Mouse (Mus musculus) small intestine, adult 2 months (tissue): Measurements from ENCODE around the gene Deaf1. TPM values are rescaled to one million over a fixed set of nuclear protein-coding genes. Genes with fewer than 3 reads are reported as not detected.
A peak's percentile ranks its signal among the peaks of the same experiment; 100 is the strongest.

Experiments used
- H3K27ac ChIP-seq: fragments of 200-500 bp; 2 replicates; pipeline ENCODE4 v1.5.1; 2012; ENCODE audit warnings: low read depth, low read length, control low read depth, inconsistent platforms; ENCODE audit not compliant: insufficient read depth
- H3K27me3 ChIP-seq: fragments of 200-500 bp; 2 replicates; pipeline ENCODE4 v1.6.1; 2012; ENCODE audit warnings: mild to moderate bottlenecking, moderate library complexity, low read length, inconsistent platforms; ENCODE audit not compliant: control insufficient read depth, insufficient read depth
- H3K36me3 ChIP-seq: fragments of 200-500 bp; 2 replicates; pipeline ENCODE4 v1.6.1; 2012; ENCODE audit warnings: mild to moderate bottlenecking, low read length, control low read depth, inconsistent platforms; ENCODE audit not compliant: control insufficient read depth, insufficient read depth
- H3K4me1 ChIP-seq: fragments of 200-500 bp; 2 replicates; pipeline ENCODE4 v1.6.1; 2012; ENCODE audit warnings: low read length, inconsistent platforms, mixed read lengths; ENCODE audit not compliant: control insufficient read depth, insufficient read depth, insufficient read length
- H3K4me3 ChIP-seq: fragments of 200-500 bp; 2 replicates; pipeline ENCODE4 v1.5.1; 2012; ENCODE audit warnings: low read depth, mild to moderate bottlenecking, control low read depth, inconsistent platforms, low read length, moderate library complexity
- CTCF ChIP-seq: fragments of 200-500 bp; IDR thresholded peaks from 2 replicates; pipeline ENCODE4 v1.5.1; 2012; ENCODE audit warnings: low read depth, mild to moderate bottlenecking, control low read depth, inconsistent platforms, low read length, moderate library complexity, mixed read lengths; ENCODE audit not compliant: insufficient replicate concordance, insufficient read length; ENCODE audit errors: extremely low read depth
- POLR2A ChIP-seq: fragments of 200-500 bp; IDR thresholded peaks from 2 replicates; pipeline ENCODE4 v1.6.1; 2012; ENCODE audit warnings: low read depth, mild to moderate bottlenecking, control low read depth, inconsistent platforms, low read length, moderate library complexity
- WGBS: fragments of 180-500 bp; shearing (Covaris S2); methylation state at CpG from one replicate; pipeline ENCODE4 v1.1.7; 2018; 5-methylcytosine and 5-hydroxymethylcytosine counted together
- polyA plus RNA-seq: library from polyadenylated mRNA; depleted of rRNA; stranded (reverse); fragments of >200 nt; gene quantifications from 2 replicates; pipeline ENCODE4 v1.2.3, GENCODE M21; 2012

Gene Deaf1
- polyA plus RNA-seq, 1 experiment = 26.0 TPM

DNA sequence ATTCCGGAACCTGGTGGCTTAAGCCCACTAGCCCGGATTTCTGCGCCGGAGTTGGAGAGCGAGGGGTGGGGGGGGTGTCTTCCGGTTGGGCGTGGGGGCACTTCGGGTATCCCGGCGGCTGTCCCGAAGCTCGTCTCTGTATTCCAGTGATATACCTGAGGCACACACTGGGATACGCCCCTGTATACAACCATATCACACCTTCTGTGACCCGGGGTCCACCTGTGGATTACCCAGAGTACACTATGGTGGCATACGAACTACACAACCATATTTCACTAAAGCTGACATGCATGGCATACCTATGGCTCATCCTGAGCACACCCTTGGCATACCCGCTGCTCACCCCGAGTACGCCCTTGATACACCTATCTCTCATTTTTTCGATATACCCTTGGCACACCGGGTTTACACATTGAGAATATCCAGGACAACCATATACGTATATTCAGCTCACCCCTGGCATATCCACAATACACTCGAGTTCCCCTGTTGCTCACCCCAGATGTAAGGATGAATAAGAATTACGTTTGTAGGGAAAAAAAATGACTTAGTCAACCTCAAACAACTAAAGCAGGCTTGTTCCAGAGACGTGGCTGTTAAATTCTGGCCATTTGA, 992 bp upstream of the Deaf1 start:
- WGBS = 7% methylated on average over 24 of the region's 24 CpGs
- Histone ChIP-seq H3K36me3 (peaks cover 7% of the 10 kb centered on the region), H3K27ac (peak overlapping the region; percentile 99), H3K27me3 (no peaks in the 10 kb centered on the region), H3K4me3 (peak overlapping the region; percentile 84), H3K4me1 (peaks cover 19% of the 10 kb centered on the region)
- TF ChIP-seq CTCF (no peak), POLR2A (no peak)

DNA sequence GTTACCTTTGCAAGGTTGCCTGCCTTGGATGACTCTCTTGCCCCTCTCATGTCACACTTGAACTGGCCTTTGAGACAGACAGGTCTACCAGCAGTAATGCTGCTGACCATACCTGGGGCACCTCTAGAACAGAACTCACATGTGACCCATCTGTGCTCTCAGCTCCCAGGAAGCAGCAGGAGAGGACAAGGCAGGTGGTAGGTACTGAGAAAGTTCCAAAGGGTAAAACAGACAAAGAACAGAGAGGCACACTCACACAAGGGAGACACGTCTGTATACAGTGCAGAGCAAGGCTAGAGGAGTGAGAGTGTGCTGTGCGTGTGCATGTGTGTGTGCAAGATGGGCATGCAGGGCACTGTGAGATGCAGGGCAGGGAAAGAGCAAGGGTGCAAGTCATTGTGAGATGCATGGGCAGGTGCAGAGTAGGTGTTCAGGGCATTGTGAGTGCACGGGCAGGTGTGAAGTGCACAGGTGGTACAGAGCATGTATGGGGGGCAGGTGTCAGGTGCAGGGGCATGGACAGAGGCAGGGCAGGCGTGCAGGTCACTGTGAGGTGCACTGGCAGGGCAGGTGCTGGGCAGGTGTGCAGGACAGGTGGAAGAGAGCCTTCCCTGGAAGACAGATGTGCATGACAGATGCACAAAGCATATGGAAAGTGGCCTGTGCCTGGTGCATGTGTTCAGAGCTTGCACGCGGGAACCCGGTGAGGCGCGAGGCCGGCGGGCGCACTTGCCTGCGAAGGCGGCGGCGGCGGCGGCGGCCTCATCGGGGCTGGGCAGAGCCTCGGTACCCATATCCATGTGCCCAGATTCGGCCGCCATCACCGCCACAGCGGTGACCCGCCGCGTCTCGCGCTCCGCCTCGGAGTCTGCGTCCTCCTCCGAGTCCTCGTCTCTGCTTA, 694 bp downstream of the Deaf1 start:
- Histone ChIP-seq H3K4me3 (peak overlapping the region; percentile 84), H3K4me1 (peaks cover 14% of the 10 kb centered on the region), H3K36me3 (peaks cover 16% of the 10 kb centered on the region), H3K27me3 (no peaks in the 10 kb centered on the region), H3K27ac (peak overlapping the region; percentile 56)
- TF ChIP-seq CTCF = no peak
- no peak for TF ChIP-seq POLR2A
- 2% methylated on average over 34 of the region's 35 CpGs for WGBS

GRCm38 (mm10) chr7:141324686-141325085, 2.8 kb downstream of the Deaf1 start:
- H3K4me1 ChIP-seq = peaks cover 14% of the 10 kb centered on the region
- H3K4me3 ChIP-seq = no peak overlapping the region
- TF ChIP-seq CTCF (no peak), POLR2A (no peak)
- H3K27me3 ChIP-seq = no peaks in the 10 kb centered on the region
- 19% methylated on average over 1 of the region's 1 CpGs for WGBS
- no peak overlapping the region for H3K27ac ChIP-seq
- peaks cover 32% of the 10 kb centered on the region for H3K36me3 ChIP-seq

- no peak for TF ChIP-seq CTCF
- TF ChIP-seq POLR2A = no peak
- 69% methylated on average over 2 of the region's 2 CpGs for WGBS
- Histone ChIP-seq H3K27me3 (no peaks in the 10 kb centered on the region), H3K27ac (no peak overlapping the region), H3K36me3 (peaks cover 50% of the 10 kb centered on the region), H3K4me3 (no peak overlapping the region), H3K4me1 (no peaks in the 10 kb centered on the region; the same call in 1 of the 2 replicates)
These were observed 8.0 kb downstream of the Deaf1 start for GRCm38 (mm10) chr7:141319446-141319845.

DNA sequence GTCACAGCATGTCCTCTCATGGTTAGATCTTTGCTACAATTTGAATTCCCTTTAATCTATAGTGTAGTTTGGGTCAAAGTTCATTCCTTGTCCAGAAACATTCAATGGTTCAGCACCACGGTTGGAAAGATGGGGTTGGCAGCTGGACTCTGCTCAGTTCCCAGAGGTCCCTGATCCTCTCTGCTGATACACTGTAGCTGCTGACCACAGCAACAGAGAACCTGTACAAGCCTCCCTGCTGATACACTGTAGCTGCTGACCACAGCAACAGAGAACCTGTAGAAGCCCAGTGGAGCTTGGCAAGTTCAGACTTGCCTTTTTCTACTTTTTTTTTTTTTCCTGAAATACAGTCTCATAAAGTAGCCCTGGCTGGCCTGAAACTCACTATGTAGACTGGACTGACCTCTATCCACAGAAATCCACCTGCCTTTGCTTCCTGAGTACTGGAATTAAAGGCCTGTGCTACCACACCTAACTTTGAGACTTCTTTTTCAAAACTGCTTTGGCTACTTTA, 9.8 kb downstream of the Deaf1 start:
- TF ChIP-seq CTCF (no peak), POLR2A (no peak)
- Histone ChIP-seq H3K27me3 (no peaks in the 10 kb centered on the region), H3K27ac (peak overlapping the region; percentile 87), H3K36me3 (peaks cover 57% of the 10 kb centered on the region), H3K4me1 (no peaks in the 10 kb centered on the region; the same call in 1 of the 2 replicates), H3K4me3 (no peak overlapping the region)
- WGBS = 27% methylated on average over 1 of the region's 1 CpGs

GRCm38 (mm10) chr7:141315974-141316373, 11.5 kb downstream of the Deaf1 start:
- TF ChIP-seq CTCF (peak; percentile 62; the same call in 1 of the 2 replicates), POLR2A (no peak)
- WGBS = 63% methylated on average over 5 of the region's 5 CpGs

GRCm38 (mm10) chr7:141315076-141315475, 12.4 kb downstream of the Deaf1 start:
- WGBS = 83% methylated on average over 8 of the region's 8 CpGs
- Histone ChIP-seq H3K4me3 (no peak overlapping the region), H3K36me3 (peaks cover 51% of the 10 kb centered on the region), H3K27me3 (no peaks in the 10 kb centered on the region), H3K4me1 (no peaks in the 10 kb centered on the region; the same call in 1 of the 2 replicates), H3K27ac (no peak overlapping the region)
- TF ChIP-seq CTCF (no peak), POLR2A (no peak)

More at GRCm38 (mm10) chr7:141315974-141316373, 11.5 kb downstream of the Deaf1 start:
- Histone ChIP-seq H3K27ac (no peak overlapping the region; the same call in 1 of the 2 replicates), H3K36me3 (peaks cover 52% of the 10 kb centered on the region), H3K4me1 (no peaks in the 10 kb centered on the region; the same call in 1 of the 2 replicates), H3K4me3 (no peak overlapping the region), H3K27me3 (no peaks in the 10 kb centered on the region)
